Mouse (Mus musculus) CH12.LX (cell line): ENCODE measurements around the gene Tmco4. TPM values are rescaled to one million over a fixed set of nuclear protein-coding genes. Genes with fewer than 3 reads are reported as not detected.

Experiments used
- DNase-seq: peaks from one replicate; pipeline ENCODE4 v3.0.0-alpha.2; 2013; ENCODE audit errors: extremely low read depth
- H3K27ac ChIP-seq: 2 replicates; pipeline ENCODE4 v1.5.1; 2012; ENCODE audit warnings: low read depth, mild to moderate bottlenecking, control low read depth, moderate library complexity; ENCODE audit not compliant: insufficient read depth
- H3K27me3 ChIP-seq: replicated peaks from 2 replicates; pipeline ENCODE3; 2012; ENCODE audit warnings: inconsistent platforms
- H3K36me3 ChIP-seq, 2 experiments: replicated peaks in 1 of 2; 2 replicates each; pipeline versions ENCODE3 to v1.6.1; 2012; ENCODE audit warnings: inconsistent platforms in 1 of 2, low read length in 1 of 2, mild to moderate bottlenecking in 1 of 2, mixed read lengths in 1 of 2, moderate library complexity in 1 of 2; ENCODE audit not compliant: control insufficient read depth in 1 of 2, insufficient read depth in 1 of 2
- H3K4me1 ChIP-seq, 2 experiments: 2 replicates each; pipeline ENCODE4 v1.6.1; 2012; ENCODE audit warnings: inconsistent platforms in 1 of 2, moderate library complexity in 1 of 2; ENCODE audit not compliant: insufficient read depth in 2 of 2, control insufficient read depth in 1 of 2
- H3K4me2 ChIP-seq: 2 replicates; pipeline ENCODE4 v1.6.1; 2012; ENCODE audit warnings: low read depth, mild to moderate bottlenecking, control low read depth; ENCODE audit not compliant: poor library complexity, insufficient read depth, severe bottlenecking
- H3K4me3 ChIP-seq, 3 experiments: fragments of 150-350 bp in 1 of 3; sonication (generic) in 1 of 3; replicated peaks in 1 of 3; 2 replicates each; pipeline versions ENCODE3 to v1.5.1; 2011 to 2012; ENCODE audit warnings: low read depth in 2 of 3, low read length in 2 of 3, mild to moderate bottlenecking in 2 of 3, moderate library complexity in 2 of 3, control low read depth in 1 of 3, improper control_type of control experiment in 1 of 3, inconsistent platforms in 1 of 3, mixed read lengths in 1 of 3; ENCODE audit not compliant: poor library complexity in 1 of 3
- H3K79me2 ChIP-seq: replicated peaks from 2 replicates; pipeline ENCODE4 v1.6.1; 2012; ENCODE audit warnings: mild to moderate bottlenecking, moderate library complexity; ENCODE audit not compliant: control insufficient read depth, poor library complexity, insufficient read depth, severe bottlenecking; ENCODE audit errors: extremely low read depth
- H3K9ac ChIP-seq: 2 replicates; pipeline ENCODE4 v1.6.1; 2012; ENCODE audit warnings: low read depth, mild to moderate bottlenecking, control low read depth, moderate library complexity; ENCODE audit not compliant: insufficient read depth
- H3K9me3 ChIP-seq: replicated peaks from 2 replicates; pipeline ENCODE3; 2012; ENCODE audit warnings: low read length, inconsistent platforms, mixed read lengths
- BHLHE40 ChIP-seq: IDR thresholded peaks from 2 replicates; pipeline ENCODE4 v1.6.1; 2011; ENCODE audit warnings: mild to moderate bottlenecking, low read depth, low read length, improper control_type of control experiment
- E2F4 ChIP-seq: IDR thresholded peaks from 2 replicates; pipeline ENCODE4 v1.6.1; 2011; ENCODE audit warnings: low read depth, low read length, improper control_type of control experiment; ENCODE audit not compliant: insufficient replicate concordance
- ELF1 ChIP-seq: IDR thresholded peaks from 2 replicates; pipeline ENCODE4 v1.6.1; 2014; ENCODE audit warnings: low read depth, mild to moderate bottlenecking, inconsistent platforms, low read length, improper control_type of control experiment
- EP300 ChIP-seq: IDR thresholded peaks from 2 replicates; pipeline ENCODE4 v1.6.1; 2011; ENCODE audit warnings: low read length, improper control_type of control experiment
- ETS1 ChIP-seq: conservative IDR thresholded peaks from 2 replicates; pipeline ENCODE4 v1.6.1; 2012; ENCODE audit warnings: low read depth, mild to moderate bottlenecking, inconsistent platforms, low read length, improper control_type of control experiment, moderate library complexity
- GABPA ChIP-seq: IDR thresholded peaks from 2 replicates; pipeline ENCODE4 v1.6.1; 2012; ENCODE audit warnings: low read depth, low read length, improper control_type of control experiment, inconsistent platforms; ENCODE audit not compliant: insufficient replicate concordance
- HCFC1 ChIP-seq: IDR thresholded peaks from 2 replicates; pipeline ENCODE4 v1.6.1; 2012; ENCODE audit warnings: low read depth, mild to moderate bottlenecking, inconsistent platforms, low read length, improper control_type of control experiment
- IRF4 ChIP-seq: IDR thresholded peaks from 2 replicates; pipeline ENCODE4 v1.6.1; 2014; ENCODE audit warnings: low read depth, mild to moderate bottlenecking, inconsistent platforms, low read length, improper control_type of control experiment
- JUN ChIP-seq: IDR thresholded peaks from 2 replicates; pipeline ENCODE4 v1.6.1; 2011; ENCODE audit warnings: low read depth, mild to moderate bottlenecking, low read length, improper control_type of control experiment, moderate library complexity; ENCODE audit not compliant: insufficient read depth
- JUND ChIP-seq: conservative IDR thresholded peaks from 2 replicates; pipeline ENCODE4 v1.6.1; 2011; ENCODE audit warnings: low read depth, low read length, improper control_type of control experiment
- KAT2A ChIP-seq: IDR thresholded peaks from 2 replicates; pipeline ENCODE4 v1.6.1; 2012; ENCODE audit warnings: low read length, improper control_type of control experiment, inconsistent platforms; ENCODE audit not compliant: insufficient replicate concordance
- MAX ChIP-seq: IDR thresholded peaks from 2 replicates; pipeline ENCODE4 v1.6.1; 2011; ENCODE audit warnings: low read length, improper control_type of control experiment
- MXI1 ChIP-seq: IDR thresholded peaks from 2 replicates; pipeline ENCODE4 v1.6.1; 2011; ENCODE audit warnings: mild to moderate bottlenecking, low read depth, low read length, improper control_type of control experiment
- MYC ChIP-seq: IDR thresholded peaks from 2 replicates; pipeline ENCODE4 v1.6.1; 2011; ENCODE audit warnings: low read depth, mild to moderate bottlenecking, improper control_type of control experiment, low read length
- NELFE ChIP-seq: IDR thresholded peaks from 2 replicates; pipeline ENCODE4 v1.6.1; 2011; ENCODE audit warnings: low read depth, low read length, improper control_type of control experiment
- NRF1 ChIP-seq: IDR thresholded peaks from 2 replicates; pipeline ENCODE4 v1.6.1; 2014; ENCODE audit warnings: low read depth, mild to moderate bottlenecking, inconsistent platforms, low read length, improper control_type of control experiment, moderate library complexity
- PAX5 ChIP-seq: IDR thresholded peaks from 2 replicates; pipeline ENCODE4 v1.6.1; 2012; ENCODE audit warnings: low read length, inconsistent platforms, mixed read lengths
- POLR2A ChIP-seq: IDR thresholded peaks from 2 replicates; pipeline ENCODE4 v1.6.1; 2011; ENCODE audit warnings: low read depth, mild to moderate bottlenecking, improper control_type of control experiment, low read length
- RAD21 ChIP-seq: IDR thresholded peaks from 2 replicates; pipeline ENCODE4 v1.6.1; 2011; ENCODE audit warnings: low read depth, mild to moderate bottlenecking, low read length, improper control_type of control experiment, moderate library complexity
- SIN3A ChIP-seq: IDR thresholded peaks from 2 replicates; pipeline ENCODE4 v1.6.1; 2012; ENCODE audit warnings: low read length, improper control_type of control experiment, inconsistent platforms
- TBP ChIP-seq: conservative IDR thresholded peaks from 2 replicates; pipeline ENCODE4 v1.6.1; 2011; ENCODE audit warnings: low read depth, low read length, improper control_type of control experiment
- TCF12 ChIP-seq: IDR thresholded peaks from 2 replicates; pipeline ENCODE4 v1.6.1; 2014; ENCODE audit warnings: low read depth, mild to moderate bottlenecking, inconsistent platforms, low read length, improper control_type of control experiment
- UBTF ChIP-seq: IDR thresholded peaks from 2 replicates; pipeline ENCODE4 v1.6.1; 2012; ENCODE audit warnings: low read depth, mild to moderate bottlenecking, inconsistent platforms, low read length, improper control_type of control experiment, moderate library complexity
- USF1 ChIP-seq: IDR thresholded peaks from 2 replicates; pipeline ENCODE4 v1.6.1; 2014; ENCODE audit warnings: low read depth, mild to moderate bottlenecking, inconsistent platforms, low read length, improper control_type of control experiment
- USF2 ChIP-seq: conservative IDR thresholded peaks from 2 replicates; pipeline ENCODE4 v1.6.1; 2011; ENCODE audit warnings: low read depth, low read length, improper control_type of control experiment
- ZMIZ1 ChIP-seq: IDR thresholded peaks from 2 replicates; pipeline ENCODE4 v1.6.1; 2012; ENCODE audit warnings: low read depth, mild to moderate bottlenecking, inconsistent platforms, low read length, improper control_type of control experiment
- dilution Hi-C: fragments of 300-500 bp; cut with MboI; formaldehyde crosslinking; loops from 2 replicates; pipeline ENCODE4 v1.14.3; 2020; ENCODE audit warnings: low sequenced_read_pairs; ENCODE audit not compliant: extremely low pct_unique_long_range_greater_than_20kb, extremely low pct_ligation_motif_present
- in situ Hi-C: fragments of 300-500 bp; cut with MboI; formaldehyde crosslinking; loops from 3 replicates; pipeline ENCODE4 v1.14.3; 2019; ENCODE audit warnings: low sequenced_read_pairs, low pct_ligation_motif_present, low pct_unique_long_range_greater_than_20kb, mixed read lengths
- polyA plus RNA-seq: library from polyadenylated mRNA; unstranded; fragments of >175 nt; gene quantifications from 2 replicates; pipeline ENCODE4 v1.2.1, GENCODE M21; 2012; ENCODE audit warnings: low read depth; ENCODE audit not compliant: insufficient read length
- total RNA-seq, 2 experiments: library from RNA; depleted of rRNA; stranded (reverse); fragments of 300-350 nt in 1 of 2; fragments of >200 nt in 1 of 2; gene quantifications; 2 replicates each; pipeline ENCODE4 v1.2.3; 2012 to 2014

Tmco4 gene
- total and polyA plus RNA-seq, 3 experiments = 20.3 to 22.2 (median 21.7) TPM

GRCm38 (mm10) chr4:138976046-138976445 is 3.4 kb downstream of the Tmco4 start:
- no peaks in the 10 kb centered on the region for H3K9me3 ChIP-seq
- H3K4me2 ChIP-seq = no peak overlapping the region
- no peaks in the 10 kb centered on the region for H3K79me2 ChIP-seq
- in situ Hi-C loops = no loop called here
- peaks cover 16 to 46% of the 10 kb centered on the region in 2 experiments for H3K36me3 ChIP-seq
- no peaks in the 10 kb centered on the region for H3K27me3 ChIP-seq
- H3K4me3 ChIP-seq = no peak overlapping the region
- TF ChIP-seq GABPA (no peak), UBTF (no peak), ELF1 (no peak), HCFC1 (no peak), MXI1 (no peak), SIN3A (no peak), NELFE (no peak), JUND (no peak), MYC (no peak), ZMIZ1 (no peak), TCF12 (no peak), IRF4 (no peak), E2F4 (no peak)
- no peak for DNase-seq
- H3K9ac ChIP-seq = no peak overlapping the region
- H3K4me1 ChIP-seq = peaks cover 4 to 22% of the 10 kb centered on the region in 2 experiments
- no peak overlapping the region for H3K27ac ChIP-seq
- dilution Hi-C loops = no loop called here

GRCm38 (mm10) chr4:138980021-138980420 is 7.3 kb downstream of the Tmco4 start:
- dilution Hi-C loops = no loop called here

More at GRCm38 (mm10) chr4:138980021-138980420, 7.3 kb downstream of the Tmco4 start:
- H3K9ac ChIP-seq = no peak overlapping the region
- H3K27me3 ChIP-seq = no peaks in the 10 kb centered on the region
- no peak overlapping the region for H3K4me2 ChIP-seq
- no peak overlapping the region for H3K4me3 ChIP-seq
- TF ChIP-seq KAT2A (no peak), MAX (no peak), TBP (no peak), NRF1 (no peak), JUND (no peak), TCF12 (no peak), E2F4 (no peak), MXI1 (no peak), POLR2A (no peak), MYC (no peak), USF2 (no peak), EP300 (no peak), JUN (no peak), BHLHE40 (no peak), USF1 (no peak), RAD21 (no peak), PAX5 (no peak), ETS1 (no peak)
- H3K4me1 ChIP-seq = peaks cover 0 to 6% of the 10 kb centered on the region in 2 experiments; a peak in 1 of 4 replicates
- H3K79me2 ChIP-seq = no peaks in the 10 kb centered on the region
- peaks cover 18 to 75% of the 10 kb centered on the region in 2 experiments for H3K36me3 ChIP-seq
- H3K27ac ChIP-seq = no peak overlapping the region
- in situ Hi-C loops = no loop called here
- no peak for DNase-seq
- no peaks in the 10 kb centered on the region for H3K9me3 ChIP-seq
